31 mouse cellular contexts compared by ENCODE assay signal in the genomic region with DNA sequence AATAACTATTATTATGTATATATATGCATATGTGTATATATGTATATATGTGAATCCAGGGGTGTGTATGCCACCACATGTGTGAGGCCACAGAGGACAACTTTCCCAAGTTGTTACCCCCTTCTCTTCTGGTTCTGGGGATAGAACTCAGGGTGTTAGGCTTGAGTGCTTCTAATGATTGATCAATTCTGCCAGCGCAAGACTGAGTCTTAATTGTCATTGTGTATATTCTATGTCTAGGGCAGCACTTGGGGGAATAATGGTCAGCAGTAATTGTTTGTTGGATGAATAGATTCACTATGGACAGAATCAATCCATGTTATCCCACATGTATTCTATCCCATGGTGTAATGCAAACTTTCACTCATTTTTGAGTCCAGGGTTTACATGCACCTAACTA.
"Had no signal": no experiment of that assay in that cellular context is flagged by ENCODE, and none has a peak within 500 bp of the region (broad histone marks: within the 10 kb centered on the region; RNA-seq: fewer than 3 reads in every experiment).

No protein-coding gene starts in this region.

- ATAC-seq: liver, embryonic 12.5 days; liver, postnatal 0 days; lung, postnatal 0 days; midbrain, embryonic 13.5 days; midbrain, embryonic 15.5 days; midbrain, embryonic 16.5 days had no signal

- H3K4me2 ChIP-seq: limb, embryonic 12.5 days; limb, embryonic 13.5 days; limb, embryonic 15.5 days; liver, embryonic 11.5 days; liver, embryonic 12.5 days; liver, embryonic 13.5 days; liver, embryonic 15.5 days; lung, embryonic 14.5 days; lung, embryonic 15.5 days; midbrain, embryonic 11.5 days; midbrain, embryonic 12.5 days; midbrain, embryonic 13.5 days; midbrain, embryonic 15.5 days had no signal

- H3K9ac ChIP-seq: limb, embryonic 12.5 days; limb, embryonic 13.5 days; limb, embryonic 15.5 days; liver, embryonic 12.5 days; liver, embryonic 13.5 days; liver, embryonic 14.5 days; liver, embryonic 15.5 days; liver, postnatal 0 days; lung, embryonic 14.5 days; lung, embryonic 15.5 days; midbrain, embryonic 12.5 days; midbrain, embryonic 13.5 days; midbrain, embryonic 15.5 days had no signal

- H3K4me1 ChIP-seq: limb, embryonic 12.5 days; limb, embryonic 15.5 days; liver, embryonic 12.5 days; liver, embryonic 13.5 days; liver, embryonic 15.5 days; lung, embryonic 15.5 days; megakaryocyte, embryonic 14.5 days; midbrain, embryonic 10.5 days; midbrain, embryonic 12.5 days; midbrain, embryonic 13.5 days; midbrain, embryonic 15.5 days had no signal

- H3K9me3 ChIP-seq: limb, embryonic 12.5 days; limb, embryonic 13.5 days; limb, embryonic 15.5 days; liver, embryonic 12.5 days; liver, embryonic 13.5 days; liver, embryonic 15.5 days; lung, embryonic 15.5 days; megakaryocyte, embryonic 14.5 days; midbrain, embryonic 10.5 days; midbrain, embryonic 12.5 days; midbrain, embryonic 13.5 days; midbrain, embryonic 15.5 days had no signal

- DNase-seq: left cerebral cortex, postnatal 4 days; liver; liver, embryonic 13.5 days; liver, postnatal 0 days; lung, adult 18-20 months; lung, adult 2 months; lung, embryonic 14.5 days; lung, postnatal 10 days; lung, postnatal 14 days; lung, postnatal 36 days; lung, postnatal 4 days; midbrain, embryonic 14.5 days had no signal

- H3K36me3 ChIP-seq: limb, embryonic 12.5 days; limb, embryonic 13.5 days; limb, embryonic 15.5 days; liver, embryonic 12.5 days; liver, embryonic 13.5 days; liver, embryonic 15.5 days; lung, embryonic 15.5 days; midbrain, embryonic 10.5 days; midbrain, embryonic 12.5 days; midbrain, embryonic 13.5 days; midbrain, embryonic 15.5 days had no signal

- H3K27me3 ChIP-seq: limb, embryonic 13.5 days; limb, embryonic 15.5 days; liver, embryonic 12.5 days; liver, embryonic 13.5 days; liver, embryonic 15.5 days; lung, embryonic 15.5 days; megakaryocyte, embryonic 14.5 days had no signal

- H3K27ac ChIP-seq: left cerebral cortex, adult 2 months; limb, embryonic 12.5 days; limb, embryonic 13.5 days; limb, embryonic 15.5 days; liver, embryonic 12.5 days; liver, embryonic 13.5 days; liver, embryonic 14.5 days; liver, embryonic 15.5 days; lung, embryonic 15.5 days; macrophage; midbrain, embryonic 10.5 days; midbrain, embryonic 12.5 days; midbrain, embryonic 13.5 days; midbrain, embryonic 15.5 days had no signal

- H3K4me3 ChIP-seq: left cerebral cortex, adult 2 months; limb, embryonic 12.5 days; limb, embryonic 13.5 days; limb, embryonic 15.5 days; liver, embryonic 12.5 days; liver, embryonic 13.5 days; liver, embryonic 15.5 days; lung, embryonic 15.5 days; megakaryocyte, embryonic 14.5 days; midbrain, embryonic 10.5 days; midbrain, embryonic 12.5 days; midbrain, embryonic 13.5 days; midbrain, embryonic 15.5 days; myocyte had no signal
